Mouse (Mus musculus): ENCODE measurements at regions not wholly inside any gene's neighbourhood (a gene's known extent, or its start where the extent isn't known, plus 50 kb on each side); places are given as distances from the start of the nearest gene placed in this dataset.

DNA sequence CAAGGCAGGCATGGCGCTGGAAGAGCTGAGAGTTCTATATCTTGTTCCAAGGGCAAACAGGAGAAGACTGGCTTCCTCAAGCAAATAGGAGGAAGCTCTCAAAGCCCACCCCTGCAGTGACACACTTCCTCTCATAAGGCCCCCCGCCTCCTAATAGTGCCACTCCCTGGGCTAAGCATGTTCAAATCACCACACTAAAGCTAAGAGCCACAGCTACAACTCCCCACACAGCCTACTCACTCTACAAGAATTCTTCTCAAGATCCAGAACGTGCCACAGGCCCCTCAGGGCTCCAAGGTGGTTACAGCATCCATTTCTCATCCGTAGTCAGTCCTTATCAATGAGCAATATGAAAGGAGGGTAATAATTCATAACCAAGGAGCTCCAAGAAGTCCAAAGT lies 103.4 kb upstream of the Map4k3 start:
- ATAC-seq (replicated peaks; ENCODE audit: low FRiP score, poor library complexity, severe bottlenecking): no peak

DNA sequence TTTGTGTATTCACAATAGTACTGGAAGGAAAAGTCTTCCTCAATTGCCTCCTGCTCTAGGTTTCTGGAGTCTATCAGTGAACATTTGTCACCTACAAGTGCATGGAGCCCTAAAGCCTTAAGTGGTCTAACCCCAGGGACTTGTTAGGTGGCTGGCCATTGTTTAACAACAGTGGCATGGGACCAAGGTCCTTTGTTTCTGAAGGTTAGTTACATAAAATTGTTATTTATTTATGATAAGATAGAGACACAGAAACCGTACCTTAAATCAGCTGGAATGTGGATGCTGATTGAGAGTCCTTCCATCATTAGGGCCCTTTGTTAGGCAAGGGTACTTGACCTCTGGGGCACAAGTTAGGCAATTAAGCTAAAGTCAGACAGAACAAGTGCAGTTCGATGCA lies 99.6 kb upstream of the Map4k3 start:
- no peak for ATAC-seq (replicated peaks; ENCODE audit: low FRiP score, poor library complexity, severe bottlenecking)

DNA sequence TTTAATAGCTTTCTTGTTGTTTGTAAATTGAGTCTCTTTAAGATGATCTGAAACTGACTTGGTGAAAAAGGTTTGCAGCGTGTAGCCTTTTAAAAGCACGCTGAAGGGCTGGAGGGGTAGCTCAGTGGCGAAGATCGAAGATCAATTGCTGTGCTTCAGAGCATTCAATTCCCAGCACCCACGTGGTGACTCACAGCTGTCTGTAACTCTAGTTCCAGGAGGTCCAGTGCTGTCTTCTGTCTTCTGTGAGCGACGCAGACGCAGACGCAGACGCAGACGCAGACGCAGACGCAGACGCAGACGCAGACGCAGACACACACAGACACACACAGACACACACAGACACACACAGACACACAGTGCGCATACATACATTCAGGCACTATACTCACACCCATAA lies 99.1 kb upstream of the Map4k3 start:
- no peak for ATAC-seq (replicated peaks; ENCODE audit: low FRiP score, poor library complexity, severe bottlenecking)

DNA sequence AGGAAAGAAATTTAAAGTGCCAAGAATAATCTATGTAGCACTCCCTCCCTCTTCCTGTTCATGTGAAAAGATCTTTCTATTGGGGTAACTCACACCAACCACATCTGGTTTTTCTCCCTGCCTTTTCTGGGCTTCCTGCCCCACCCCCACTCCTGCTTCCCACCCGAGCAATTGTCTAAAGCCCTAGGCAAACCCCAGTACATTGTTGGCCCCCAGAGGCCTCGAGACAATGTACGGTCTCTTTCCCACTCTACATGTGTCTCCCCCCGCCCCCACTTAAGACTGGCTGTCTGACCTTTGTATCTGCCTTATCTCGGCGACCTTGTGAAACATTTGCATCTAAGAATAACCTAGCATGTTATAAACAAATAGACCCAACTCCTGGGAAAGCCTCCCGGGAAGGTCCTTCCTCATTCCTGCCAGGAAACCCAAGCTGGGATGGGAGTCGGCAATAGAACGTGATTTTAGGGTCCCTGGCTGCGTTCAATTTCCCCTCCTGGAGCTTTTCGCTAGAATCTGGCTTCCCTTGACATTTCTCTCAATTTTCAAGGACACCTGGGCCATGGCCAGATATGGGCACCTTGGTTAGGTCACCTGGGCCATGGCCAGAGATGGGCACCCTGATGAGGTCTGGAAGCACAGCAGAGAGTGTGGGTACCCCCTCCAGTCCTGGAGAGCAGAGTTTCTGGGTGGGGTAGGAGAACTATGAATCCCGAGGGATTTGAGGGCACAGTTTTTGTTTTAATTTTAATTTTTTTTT lies 97.9 kb upstream of the Map4k3 start:
- ATAC-seq (replicated peaks; ENCODE audit: low FRiP score, poor library complexity, severe bottlenecking): no peak

DNA sequence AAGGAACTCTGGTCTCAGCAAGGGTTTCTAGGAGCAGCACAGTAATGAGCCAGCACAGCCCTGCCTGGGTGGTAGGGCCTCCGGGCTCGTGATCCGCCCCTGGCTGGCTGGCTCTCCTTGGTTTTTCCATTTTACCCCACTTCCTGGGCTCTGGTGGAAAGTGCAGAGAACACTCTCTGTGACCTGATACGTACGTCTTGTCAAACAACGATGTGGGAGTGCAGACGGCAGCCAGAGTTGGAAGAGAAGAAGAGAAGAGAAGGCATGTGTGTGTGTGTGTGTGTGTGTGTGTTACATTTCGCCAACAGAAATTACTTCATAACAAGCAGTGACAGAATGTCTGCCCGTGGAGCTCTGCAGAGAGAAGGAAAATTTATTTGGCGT lies 97.2 kb upstream of the Map4k3 start:
- ATAC-seq (replicated peaks; ENCODE audit: low FRiP score, poor library complexity, severe bottlenecking): no peak

DNA sequence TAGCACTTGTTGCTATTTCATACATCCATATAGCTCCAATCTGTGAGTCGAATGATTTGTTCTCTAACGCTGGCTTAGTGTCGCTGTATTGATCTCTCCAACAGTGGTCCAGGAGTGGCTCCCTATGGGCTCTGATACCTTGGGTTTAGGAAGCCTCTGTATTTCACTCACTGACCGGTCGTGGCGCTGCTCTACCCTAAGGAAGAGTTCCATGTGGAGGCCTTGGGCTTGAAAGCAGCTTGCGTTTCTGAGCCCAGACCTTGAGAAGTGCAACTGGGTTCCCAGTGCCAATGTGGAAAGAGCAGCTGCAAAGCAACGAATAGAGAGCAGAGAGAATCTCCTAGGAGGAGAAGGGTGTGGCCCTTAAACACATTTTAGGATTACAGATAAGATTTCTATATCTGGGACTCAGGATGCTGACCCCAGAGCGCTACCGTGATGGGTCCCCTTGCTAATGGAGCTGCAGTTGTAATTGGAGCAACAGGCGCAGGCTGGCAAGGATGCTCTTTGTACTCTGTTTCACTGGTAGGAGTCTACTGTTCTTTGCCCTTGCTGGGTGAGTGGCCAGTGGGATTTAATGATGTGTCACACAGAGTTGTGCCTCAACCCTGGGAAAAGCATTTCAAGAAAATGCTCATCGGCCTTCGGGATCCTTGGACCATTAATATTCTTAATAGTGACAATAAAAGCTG lies 96.7 kb upstream of the Map4k3 start:
- no peak for ATAC-seq (replicated peaks; ENCODE audit: low FRiP score, poor library complexity, severe bottlenecking)

DNA sequence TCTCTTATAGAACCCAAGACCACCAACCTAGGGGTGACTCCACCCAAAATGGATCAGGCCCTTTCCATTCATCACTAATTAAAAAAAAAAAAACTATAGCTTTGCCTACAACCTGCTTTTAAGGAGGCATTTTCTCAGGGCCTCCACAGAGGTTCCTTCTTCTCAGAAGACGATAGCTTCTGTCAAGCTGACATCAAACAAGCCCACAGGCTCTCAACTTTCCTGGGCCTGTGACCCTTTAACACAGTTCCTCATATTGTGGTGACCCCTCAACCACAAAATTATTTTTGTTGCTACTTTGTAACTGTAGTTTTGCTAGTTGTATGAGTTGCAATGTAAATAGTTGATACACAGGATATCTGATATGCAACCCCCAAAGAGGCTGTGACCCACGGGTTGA lies 96.0 kb upstream of the Map4k3 start:
- no peak for ATAC-seq (replicated peaks; ENCODE audit: low FRiP score, poor library complexity, severe bottlenecking)

DNA sequence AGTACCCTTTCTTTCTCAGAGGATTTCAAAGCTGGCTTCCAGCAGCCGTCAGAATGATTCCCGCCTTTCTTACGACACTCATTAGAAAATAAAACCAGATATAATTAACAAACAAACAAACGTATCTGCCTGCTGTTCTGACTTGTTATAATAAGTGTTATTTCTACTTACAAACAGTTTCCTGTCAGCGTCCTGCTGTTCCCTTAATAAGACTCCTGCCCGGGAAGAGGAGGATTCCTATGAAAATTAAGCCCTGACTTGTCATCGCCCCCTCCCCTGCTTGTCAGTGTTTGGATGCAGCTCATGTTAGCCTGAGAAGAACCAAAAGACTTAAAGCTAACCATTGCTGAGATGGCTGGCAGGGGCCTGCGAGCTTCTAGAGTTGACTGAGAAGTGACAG lies 92.6 kb upstream of the Map4k3 start:
- no peak for ATAC-seq (replicated peaks; ENCODE audit: low FRiP score, poor library complexity, severe bottlenecking)

DNA sequence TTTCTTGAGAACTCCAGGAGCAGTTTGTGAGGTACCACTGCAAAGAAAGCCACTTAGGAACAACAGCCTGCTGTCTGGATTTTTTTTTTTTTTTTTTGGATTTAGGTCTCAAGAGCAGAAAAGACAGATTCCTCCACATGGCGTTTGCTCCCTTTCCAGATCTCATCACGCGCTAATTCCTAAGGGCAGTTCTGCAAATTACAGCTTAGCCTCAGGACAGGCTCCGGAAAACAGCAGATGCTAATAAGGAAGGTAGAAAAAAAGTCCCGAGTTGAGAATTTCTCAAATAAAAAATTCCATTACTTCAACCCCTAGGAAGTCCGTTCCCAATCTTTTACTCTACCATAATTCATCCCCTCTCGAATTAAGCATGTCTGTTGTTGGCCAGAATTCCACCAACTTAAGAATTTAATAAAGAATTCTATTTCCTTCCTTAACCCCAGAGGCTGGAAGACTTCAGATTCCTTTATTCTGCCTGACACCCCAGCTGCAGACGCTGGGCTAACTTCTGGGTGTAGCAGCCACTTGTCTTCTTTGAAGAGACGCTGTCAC lies 90.3 kb upstream of the Map4k3 start:
- ATAC-seq (replicated peaks; ENCODE audit: low FRiP score, poor library complexity, severe bottlenecking): no peak

DNA sequence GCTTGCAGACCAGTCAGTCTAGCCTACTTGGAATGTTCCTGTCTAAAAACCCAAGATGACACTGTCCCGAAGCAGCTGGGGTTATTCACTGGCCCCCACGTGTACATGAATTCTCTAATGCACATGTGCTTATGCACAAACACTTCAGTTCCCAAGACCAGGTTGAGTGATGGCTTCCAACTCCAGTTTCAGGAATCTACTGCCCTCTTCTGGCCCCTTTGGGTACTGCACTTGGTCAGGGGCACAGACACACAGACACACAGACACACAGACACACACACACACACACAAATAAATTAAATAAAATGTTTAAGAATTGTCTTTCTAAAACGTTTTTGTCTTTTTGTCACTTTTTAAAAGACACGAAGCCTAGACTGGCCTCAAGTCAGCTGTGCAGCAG lies 87.5 kb upstream of the Map4k3 start:
- no peak for ATAC-seq (replicated peaks; ENCODE audit: low FRiP score, poor library complexity, severe bottlenecking)

DNA sequence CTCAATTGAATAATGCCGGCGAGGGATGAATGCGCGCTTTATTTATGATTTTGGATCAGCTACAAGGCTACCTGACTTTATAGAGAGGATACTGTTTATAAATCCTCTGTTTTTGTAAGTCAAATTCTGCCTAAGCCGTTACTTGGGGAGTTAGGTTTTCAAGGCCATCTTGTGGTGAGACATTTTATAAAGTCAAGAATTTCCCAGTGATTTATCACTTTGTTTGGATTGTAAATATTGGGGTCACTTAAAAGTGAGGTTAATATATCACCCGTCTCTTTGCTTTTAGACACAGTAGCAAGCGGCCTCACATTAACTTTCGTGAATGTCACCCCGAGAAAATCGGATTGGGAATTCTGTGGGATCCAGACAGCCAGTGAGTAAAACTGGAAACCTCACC lies 84.9 kb upstream of the Map4k3 start:
- no peak for ATAC-seq (replicated peaks; ENCODE audit: low FRiP score, poor library complexity, severe bottlenecking)

DNA sequence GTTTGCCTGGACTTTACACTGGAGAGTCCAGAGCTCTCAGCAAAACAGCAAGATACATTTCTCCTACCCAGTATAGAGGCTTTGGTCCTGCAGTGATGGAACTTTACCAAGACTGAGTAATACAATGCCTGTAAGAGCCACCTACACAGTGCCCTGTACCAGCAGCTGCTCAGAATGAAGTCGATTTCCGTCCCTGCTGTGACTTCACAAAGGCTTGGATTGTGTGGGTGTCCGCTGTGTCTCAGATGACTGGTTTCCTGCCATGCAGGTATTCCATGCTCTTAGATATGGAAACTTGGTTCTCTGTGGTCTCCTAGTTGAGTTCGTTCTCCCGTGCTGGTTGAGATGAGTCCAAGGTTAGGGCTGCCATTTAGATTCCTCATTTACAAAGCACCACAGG lies 81.0 kb upstream of the Map4k3 start:
- ATAC-seq (replicated peaks; ENCODE audit: low FRiP score, poor library complexity, severe bottlenecking): no peak

DNA sequence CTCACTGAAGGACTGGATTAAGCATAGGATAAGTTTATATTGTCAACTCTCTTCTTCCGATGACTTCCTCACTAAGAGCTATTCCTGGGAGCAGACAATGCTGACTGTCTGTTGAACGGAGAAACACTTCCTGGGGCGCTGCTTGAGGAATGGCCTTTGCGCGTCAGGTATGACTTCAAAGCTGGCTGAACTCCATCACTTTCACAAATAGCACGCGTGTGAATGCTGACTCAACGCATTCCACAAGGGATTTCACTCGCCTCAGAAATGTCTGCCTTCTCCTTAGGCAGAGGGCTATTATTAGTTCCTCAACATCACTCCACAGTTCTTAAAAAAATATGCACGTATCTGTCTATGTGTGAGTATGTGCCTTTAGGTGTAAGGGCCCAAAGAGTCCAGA lies 79.8 kb upstream of the Map4k3 start:
- no peak for ATAC-seq (replicated peaks; ENCODE audit: low FRiP score, poor library complexity, severe bottlenecking)

DNA sequence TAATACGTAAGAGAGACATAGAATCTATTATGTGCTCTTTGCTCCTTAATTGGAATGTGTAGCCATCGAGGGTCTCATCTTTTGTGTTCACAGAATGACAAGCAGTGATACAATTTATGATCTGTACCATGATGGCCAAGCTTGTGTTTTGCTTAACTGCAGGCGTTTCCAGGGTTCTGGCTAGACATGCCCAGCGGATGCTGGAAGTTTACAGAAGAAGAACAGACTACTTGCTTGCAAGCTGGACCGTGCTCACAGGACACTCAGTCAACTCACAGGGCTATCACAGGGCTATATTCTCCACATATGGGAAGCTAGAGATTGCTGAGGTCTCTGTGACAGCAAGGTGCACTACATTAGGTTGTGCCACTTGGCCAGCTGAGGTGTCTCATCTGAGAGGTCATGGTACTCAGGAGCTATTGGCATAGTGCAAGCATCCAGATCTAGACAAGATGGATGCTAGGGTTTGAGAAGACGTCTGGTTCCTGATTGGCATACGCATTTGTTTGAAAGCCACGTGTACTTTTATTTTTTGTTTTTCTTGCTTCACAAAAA lies 75.2 kb upstream of the Map4k3 start:
- no peak for ATAC-seq (replicated peaks; ENCODE audit: low FRiP score, poor library complexity, severe bottlenecking)

DNA sequence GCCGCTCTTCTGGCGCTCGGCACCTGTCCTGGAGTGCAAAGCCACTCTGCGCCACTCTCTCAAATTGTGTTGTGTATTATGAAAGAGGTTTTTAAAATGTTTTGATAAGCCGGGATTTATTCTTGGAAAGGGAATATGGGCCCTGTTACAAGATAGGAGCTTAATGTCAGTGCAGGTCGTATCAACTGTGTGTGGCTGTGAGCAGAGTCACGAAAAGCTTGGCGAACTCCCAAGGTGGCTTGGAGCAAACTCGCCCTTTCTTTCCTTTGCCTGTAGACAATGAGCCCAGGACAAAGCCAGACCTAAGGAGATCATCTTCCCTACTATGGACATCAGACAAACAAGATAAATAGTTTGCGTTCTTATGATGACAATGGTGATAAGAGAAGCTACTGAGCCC lies 74.3 kb upstream of the Map4k3 start:
- ATAC-seq (replicated peaks; ENCODE audit: low FRiP score, poor library complexity, severe bottlenecking): no peak

DNA sequence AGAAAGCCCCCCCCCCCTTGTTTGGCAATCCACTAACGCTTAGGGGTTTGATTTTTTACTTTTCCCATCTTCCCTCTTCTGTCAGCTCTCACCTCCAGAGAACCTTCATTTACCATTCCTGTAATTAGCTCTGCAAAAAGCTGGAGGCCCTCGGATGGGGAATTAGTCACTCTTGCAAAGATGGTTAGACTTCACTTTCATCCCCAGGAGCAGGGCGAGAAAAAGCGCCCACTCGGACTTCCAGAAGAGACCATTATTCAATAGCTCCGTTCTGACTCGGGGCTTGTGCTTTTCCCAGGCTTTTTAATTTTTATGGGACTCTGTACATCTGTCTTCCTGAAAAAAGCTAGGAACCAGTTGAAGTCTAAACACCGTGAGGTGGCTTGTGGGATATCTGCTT lies 73.7 kb upstream of the Map4k3 start:
- no peak for ATAC-seq (replicated peaks; ENCODE audit: low FRiP score, poor library complexity, severe bottlenecking)

DNA sequence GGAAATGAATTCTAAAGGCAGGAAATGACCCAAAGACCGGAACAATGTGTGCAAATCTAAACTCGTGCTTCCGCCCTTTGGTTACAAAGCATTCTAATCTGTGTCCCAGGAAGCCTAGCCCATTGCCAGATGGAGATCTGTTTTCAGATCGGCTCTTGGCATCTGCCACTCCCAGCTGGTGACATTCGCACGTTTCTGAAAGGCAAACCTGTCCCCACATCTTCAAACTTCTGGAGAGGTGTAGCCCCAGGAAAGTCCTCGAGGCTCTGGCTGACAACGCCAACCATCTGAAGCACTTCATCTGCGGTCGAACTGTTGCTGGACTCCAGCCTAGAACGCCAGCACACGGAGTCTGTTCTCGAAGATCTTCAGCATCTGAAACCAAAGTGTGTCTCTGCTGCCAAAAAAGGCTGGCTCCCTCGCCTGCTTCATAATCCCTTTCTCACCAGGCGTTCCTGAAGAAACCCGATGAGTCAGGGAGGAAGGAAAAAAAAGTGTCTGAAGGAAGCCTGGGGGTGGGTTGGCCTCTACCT lies 73.2 kb upstream of the Map4k3 start:
- no peak for ATAC-seq (replicated peaks; ENCODE audit: low FRiP score, poor library complexity, severe bottlenecking)

DNA sequence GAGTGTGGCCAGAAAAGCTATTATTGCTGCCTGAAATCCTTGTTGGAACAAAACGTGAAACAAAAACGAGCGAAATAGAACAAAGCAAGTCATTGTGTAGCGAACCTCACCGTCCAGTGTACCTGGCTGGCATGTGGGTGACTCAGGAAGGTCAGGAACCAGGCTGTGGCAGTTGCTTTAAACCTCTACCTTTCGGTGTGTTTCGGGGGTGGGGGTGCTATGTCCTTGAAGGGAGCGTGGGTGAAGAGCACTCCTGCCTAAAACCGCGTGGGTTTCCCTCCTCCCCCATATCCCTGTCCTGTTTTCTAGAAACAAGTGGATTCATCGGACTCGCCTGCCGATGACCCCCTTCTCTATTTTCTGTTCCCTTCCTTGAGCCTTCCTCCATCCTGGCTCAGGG lies 72.6 kb upstream of the Map4k3 start:
- no peak for ATAC-seq (replicated peaks; ENCODE audit: low FRiP score, poor library complexity, severe bottlenecking)

DNA sequence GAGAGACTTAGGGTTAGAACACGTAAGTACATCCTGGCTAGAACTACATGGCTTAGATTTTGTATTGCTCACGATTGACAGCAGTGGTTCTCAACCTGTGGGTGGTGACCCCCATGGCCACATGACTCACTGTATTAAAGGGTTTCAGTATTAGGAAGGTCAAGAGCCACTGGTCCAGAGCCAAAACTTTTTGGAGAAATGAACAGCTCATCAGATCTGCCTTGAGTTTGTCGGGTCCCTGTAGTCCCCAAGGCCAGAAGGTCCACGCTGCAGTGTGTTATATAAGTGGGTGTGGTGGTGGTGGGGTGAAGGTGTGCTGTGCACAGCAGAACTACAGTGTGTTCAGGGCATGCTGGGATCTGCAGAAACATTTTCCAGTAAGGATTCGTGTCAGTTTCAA lies 72.2 kb upstream of the Map4k3 start:
- ATAC-seq (replicated peaks; ENCODE audit: low FRiP score, poor library complexity, severe bottlenecking): no peak

DNA sequence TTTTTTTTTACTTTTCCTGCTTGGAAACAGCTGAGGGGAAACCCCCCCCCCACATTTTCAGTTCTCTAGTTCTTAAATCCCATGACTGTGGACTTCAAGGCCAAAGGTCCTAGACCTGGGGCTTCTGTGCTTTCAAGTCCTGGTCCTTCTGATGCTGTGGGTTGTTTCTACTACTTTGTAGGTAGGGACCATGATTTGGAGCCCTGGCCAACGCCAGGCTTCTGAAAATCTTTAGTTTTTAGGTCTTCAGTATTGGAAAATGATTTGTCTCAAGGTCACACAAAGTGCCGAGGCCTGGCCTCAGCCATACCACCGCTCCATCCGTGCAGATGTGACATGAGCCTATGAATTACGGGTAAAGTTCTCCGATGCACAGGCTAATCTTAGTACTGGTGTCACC lies 70.8 kb upstream of the Map4k3 start:
- ATAC-seq (replicated peaks; ENCODE audit: low FRiP score, poor library complexity, severe bottlenecking): no peak

Data from erythroid progenitor cell, adult 5-6 weeks (primary cell).